Mouse (Mus musculus): ENCODE results near the gene Abca16. TPM values are rescaled to one million over a fixed set of nuclear protein-coding genes. Genes with fewer than 3 reads are reported as not detected.

Abca16 gene
- polyA plus RNA-seq, 1 experiment: not detected

GRCm38 (mm10) chr7:120552479-120553180, 143.2 kb downstream of the Abca16 start:
- 49% methylated on average over 12 of the region's 12 CpGs for WGBS
- no peaks in the 10 kb centered on the region for H3K4me1 ChIP-seq (ENCODE audit: control insufficient read depth, insufficient read depth, low read length)
- no peak overlapping the region for H3K27ac ChIP-seq (ENCODE audit: control insufficient read depth, insufficient read depth, low read depth, low read length, poor library complexity)
- H3K4me3 ChIP-seq (replicated peaks; ENCODE audit: control insufficient read depth, low read depth, low read length): no peak overlapping the region
- TF ChIP-seq CTCF (IDR thresholded peaks at IDR 0.05; ENCODE audit: control insufficient read depth, insufficient read depth, low read length) (no peak), POLR2A (IDR thresholded peaks at IDR 0.05; ENCODE audit: borderline replicate concordance, control insufficient read depth, low read depth, low read length) (no peak)

- 51% methylated on average over 12 of the region's 12 CpGs for WGBS
- no peak overlapping the region for H3K4me3 ChIP-seq (replicated peaks; ENCODE audit: control insufficient read depth, low read depth, low read length)
- no peaks in the 10 kb centered on the region for H3K4me1 ChIP-seq (ENCODE audit: control insufficient read depth, insufficient read depth, low read length)
- TF ChIP-seq CTCF (IDR thresholded peaks at IDR 0.05; ENCODE audit: control insufficient read depth, insufficient read depth, low read length) (no peak), POLR2A (IDR thresholded peaks at IDR 0.05; ENCODE audit: borderline replicate concordance, control insufficient read depth, low read depth, low read length) (no peak)
- no peak overlapping the region for H3K27ac ChIP-seq (ENCODE audit: control insufficient read depth, insufficient read depth, low read depth, low read length, poor library complexity)
Measured at GRCm38 (mm10) chr7:120553181-120553551, 143.7 kb downstream of the Abca16 start.

DNA sequence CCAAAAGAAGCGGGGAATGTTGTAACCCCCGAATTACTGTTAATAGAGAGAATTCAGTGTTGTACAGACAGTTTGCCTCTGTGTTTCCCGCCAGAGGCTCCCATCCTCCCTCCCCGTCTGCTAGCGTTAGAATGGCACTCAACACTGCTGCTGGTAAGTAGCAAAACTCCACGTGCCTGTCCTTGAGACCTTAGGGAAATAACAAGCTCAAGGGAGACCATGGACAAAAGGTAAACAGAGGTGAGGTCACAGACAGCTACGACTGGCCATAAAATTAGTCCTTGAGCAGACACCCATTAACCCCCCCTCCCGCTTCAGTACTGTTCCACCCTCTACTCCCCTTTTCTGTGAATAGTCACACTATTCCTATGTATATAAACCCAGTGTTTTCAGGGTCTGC, 157.9 kb downstream of the Abca16 start:
- no peak overlapping the region for H3K27ac ChIP-seq (ENCODE audit: control insufficient read depth, insufficient read depth, low read depth, low read length, poor library complexity)
- TF ChIP-seq CTCF (IDR thresholded peaks at IDR 0.05; ENCODE audit: control insufficient read depth, insufficient read depth, low read length) (no peak), POLR2A (IDR thresholded peaks at IDR 0.05; ENCODE audit: borderline replicate concordance, control insufficient read depth, low read depth, low read length) (no peak)
- 69% methylated on average over 8 of the region's 8 CpGs for WGBS
- H3K4me3 ChIP-seq (replicated peaks; ENCODE audit: control insufficient read depth, low read depth, low read length): no peak overlapping the region
- H3K4me1 ChIP-seq (ENCODE audit: control insufficient read depth, insufficient read depth, low read length): no peaks in the 10 kb centered on the region

- no peak for TF ChIP-seq CTCF (IDR thresholded peaks at IDR 0.05; ENCODE audit: control insufficient read depth, insufficient read depth, low read length)
- TF ChIP-seq POLR2A (IDR thresholded peaks at IDR 0.05; ENCODE audit: borderline replicate concordance, control insufficient read depth, low read depth, low read length): no peak
Measured at GRCm38 (mm10) chr7:120576520-120576919, 167.1 kb downstream of the Abca16 start.

More at GRCm38 (mm10) chr7:120576520-120576919, 167.1 kb downstream of the Abca16 start:
- H3K4me3 ChIP-seq (replicated peaks; ENCODE audit: control insufficient read depth, low read depth, low read length): no peak overlapping the region
- no peaks in the 10 kb centered on the region for H3K4me1 ChIP-seq (ENCODE audit: control insufficient read depth, insufficient read depth, low read length)
- H3K27ac ChIP-seq (ENCODE audit: control insufficient read depth, insufficient read depth, low read depth, low read length, poor library complexity): no peak overlapping the region
- 56% methylated on average over 3 of the region's 3 CpGs for WGBS

Other genes starting within 250 kb of the Abca16 start
- gene Anks4b, start 235.8 kb upstream of the Abca16 start, polyA plus RNA-seq (2011; ENCODE audit: insufficient read depth, insufficient read length, low replicate concordance, missing spikeins): not detected in 2 replicates
- gene Crym, start 207.5 kb upstream of the Abca16 start, polyA plus RNA-seq (2011; ENCODE audit: insufficient read depth, insufficient read length, low replicate concordance, missing spikeins): 1.1 TPM in 1 of 2 replicates, not detected in the other
- not detected in 2 replicates for gene Abca14, start 205.7 kb upstream of the Abca16 start, polyA plus RNA-seq (2011; ENCODE audit: insufficient read depth, insufficient read length, low replicate concordance, missing spikeins)
- gene Abca15, start 81.0 kb upstream of the Abca16 start, polyA plus RNA-seq (2011; ENCODE audit: insufficient read depth, insufficient read length, low replicate concordance, missing spikeins): not detected in 2 replicates
- 40.4 and 72.1 TPM in 2 replicates for gene Uqcrc2, start 225.5 kb downstream of the Abca16 start, polyA plus RNA-seq (2011; ENCODE audit: insufficient read depth, insufficient read length, low replicate concordance, missing spikeins)